Mouse (Mus musculus) MEL (cell line): ENCODE measurements at regions not wholly inside any gene's neighbourhood (a gene's known extent, or its start where the extent isn't known, plus 50 kb on each side); places are given as distances from the start of the nearest gene placed in this dataset.

ENCODE experiments used
- BHLHE40 ChIP-seq: IDR thresholded peaks from 2 replicates; pipeline ENCODE4 v1.6.1; 2012; ENCODE audit warnings: low read depth, mild to moderate bottlenecking, inconsistent platforms, low read length, improper control_type of control experiment, borderline replicate concordance
- CHD1 ChIP-seq: IDR thresholded peaks from 2 replicates; pipeline ENCODE4 v1.6.1; 2012; ENCODE audit warnings: low read depth, mild to moderate bottlenecking, inconsistent platforms, low read length, improper control_type of control experiment
- CTCF ChIP-seq, 3 experiments: IDR thresholded peaks in 2 of 3; conservative IDR thresholded peaks in 1 of 3; 2 replicates each; pipeline ENCODE4 v1.5.1; 2011 to 2012; ENCODE audit warnings: low read length in 3 of 3, low read depth in 2 of 3, mild to moderate bottlenecking in 2 of 3, improper control_type of control experiment in 1 of 3, inconsistent platforms in 1 of 3, mixed read lengths in 1 of 3, moderate library complexity in 1 of 3; ENCODE audit not compliant: control insufficient read depth in 1 of 3, insufficient read depth in 1 of 3, poor library complexity in 1 of 3, severe bottlenecking in 1 of 3
- E2F4 ChIP-seq: IDR thresholded peaks from 2 replicates; pipeline ENCODE4 v1.6.1; 2011; ENCODE audit warnings: low read depth, low read length, improper control_type of control experiment, borderline replicate concordance
- EP300 ChIP-seq, 2 experiments: IDR thresholded peaks; 2 replicates each; pipeline ENCODE4 v1.6.1; 2011; ENCODE audit warnings: improper control_type of control experiment in 2 of 2, low read length in 2 of 2, low read depth in 1 of 2, mild to moderate bottlenecking in 1 of 2
- GATA1 ChIP-seq: IDR thresholded peaks from 2 replicates; pipeline ENCODE4 v1.6.1; 2011; ENCODE audit warnings: low read depth, low read length, improper control_type of control experiment
- MAFK ChIP-seq: IDR thresholded peaks from 2 replicates; pipeline ENCODE4 v1.6.1; 2011; ENCODE audit warnings: low read depth, mild to moderate bottlenecking, low read length, improper control_type of control experiment, borderline replicate concordance
- POLR2A ChIP-seq, 2 experiments: IDR thresholded peaks; 2 replicates each; pipeline ENCODE4 v1.6.1; 2011 to 2012; ENCODE audit warnings: low read length in 2 of 2, mild to moderate bottlenecking in 2 of 2, control low read depth in 1 of 2, improper control_type of control experiment in 1 of 2, low read depth in 1 of 2, moderate library complexity in 1 of 2; ENCODE audit not compliant: control insufficient read depth in 1 of 2, insufficient read depth in 1 of 2, poor library complexity in 1 of 2
- POLR2AphosphoS5 ChIP-seq: IDR thresholded peaks from 2 replicates; pipeline ENCODE4 v1.6.1; 2012; ENCODE audit warnings: low read depth, borderline replicate concordance, mild to moderate bottlenecking, inconsistent platforms, low read length, moderate library complexity, mixed read lengths
- RAD21 ChIP-seq: IDR thresholded peaks from 2 replicates; pipeline ENCODE4 v1.6.1; 2011; ENCODE audit warnings: mild to moderate bottlenecking, low read depth, low read length, improper control_type of control experiment
- UBTF ChIP-seq: IDR thresholded peaks from 2 replicates; pipeline ENCODE4 v1.6.1; 2012; ENCODE audit warnings: low read depth, mild to moderate bottlenecking, inconsistent platforms, low read length, improper control_type of control experiment, moderate library complexity, borderline replicate concordance; ENCODE audit not compliant: insufficient read depth
- USF1 ChIP-seq: IDR thresholded peaks from 2 replicates; pipeline ENCODE4 v1.6.1; 2014; ENCODE audit warnings: low read depth, mild to moderate bottlenecking, inconsistent platforms, low read length, improper control_type of control experiment, moderate library complexity
- ZMIZ1 ChIP-seq: IDR thresholded peaks from 2 replicates; pipeline ENCODE4 v1.6.1; 2012; ENCODE audit warnings: low read depth, mild to moderate bottlenecking, inconsistent platforms, low read length, improper control_type of control experiment, moderate library complexity

DNA sequence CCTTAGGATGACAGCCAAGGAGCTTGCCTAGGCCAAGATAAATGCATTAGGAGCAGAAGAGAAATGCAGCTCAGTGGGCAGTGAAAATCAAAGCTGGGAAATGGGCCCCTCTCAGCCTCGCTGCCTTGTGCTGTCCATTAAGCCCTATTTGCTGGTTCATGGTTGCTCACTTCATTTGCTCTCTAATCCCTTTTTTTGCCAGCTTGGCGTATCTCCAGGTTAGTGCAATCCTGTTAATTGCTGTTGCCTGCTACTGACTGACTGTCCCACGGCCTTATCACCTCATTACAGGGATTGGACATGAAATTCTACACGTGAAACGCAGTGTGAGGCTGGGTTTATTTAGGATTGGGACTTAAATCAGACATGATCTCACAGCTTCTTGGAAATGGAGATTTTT, 613.5 kb upstream of the Adgrl2 start:
- no peak for TF ChIP-seq UBTF
- no peak for TF ChIP-seq CTCF (IDR thresholded peaks at IDR 0.05 in 2 of 3, conservative IDR thresholded peaks at IDR 0.05 in 1 of 3; ENCODE audit: control insufficient read depth in 1 of 3, insufficient read depth in 1 of 3, low read depth in 2 of 3, low read length in 3 of 3, poor library complexity in 1 of 3, severe bottlenecking in 1 of 3)
- no peak for TF ChIP-seq RAD21
- no peak for TF ChIP-seq BHLHE40
- TF ChIP-seq GATA1, result no peak
- TF ChIP-seq POLR2A (IDR thresholded peaks at IDR 0.05; ENCODE audit: control insufficient read depth in 1 of 2, insufficient read depth in 1 of 2, low read depth in 1 of 2, low read length in 2 of 2, poor library complexity in 1 of 2), result no peak
- no peak for TF ChIP-seq USF1
- no peak for TF ChIP-seq CHD1
- TF ChIP-seq EP300 (IDR thresholded peaks at IDR 0.05; ENCODE audit: low read depth in 1 of 2, low read length in 2 of 2), result no peak
- no peak for TF ChIP-seq POLR2AphosphoS5
- no peak for TF ChIP-seq E2F4
- no peak for TF ChIP-seq MAFK
- TF ChIP-seq ZMIZ1, result no peak
